Mouse (Mus musculus): Measurements from ENCODE around the gene Atp6ap1l.
"Not testable (repeated sequence)": the region's sequence is repeated elsewhere in the genome, so short reads cannot be mapped to it uniquely, and the experiment has no call there.

Gene Atp6ap1l

DNA sequence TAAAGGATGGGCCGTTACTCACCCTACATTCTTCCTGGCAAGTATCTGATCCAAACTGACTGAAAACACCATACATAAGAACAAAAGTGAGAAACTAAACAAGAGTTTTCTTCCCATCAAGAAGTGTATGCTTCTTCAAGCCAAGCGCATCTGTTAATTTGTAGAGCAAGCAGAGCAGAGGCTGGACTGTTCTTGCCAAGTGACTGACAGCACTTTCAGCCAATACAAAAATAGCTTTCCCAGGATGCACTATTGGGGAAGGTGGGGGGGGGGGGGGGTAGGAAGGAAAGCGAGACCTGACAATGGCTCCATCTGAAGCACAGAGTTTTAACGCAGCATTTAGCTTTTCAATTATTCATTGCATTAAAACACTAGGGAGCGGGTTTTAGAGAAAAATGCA, at the start of gene Atp6ap1l:
Gene Atp6ap1l, minus strand, starts transcription at position 180 of the 400 bp plus-strand sequence.
- DNase-seq: no peak

- DNase-seq: no peak
These were observed 34.4 kb upstream of the Atp6ap1l start for GRCm38 (mm10) chr13:90939600-90939999.

- DNase-seq: peak; percentile 86
These were observed 34.0 kb upstream of the Atp6ap1l start for GRCm38 (mm10) chr13:90939192-90939591.

GRCm38 (mm10) chr13:90935852-90936251, 30.7 kb upstream of the Atp6ap1l start:
- no peak for DNase-seq

DNA sequence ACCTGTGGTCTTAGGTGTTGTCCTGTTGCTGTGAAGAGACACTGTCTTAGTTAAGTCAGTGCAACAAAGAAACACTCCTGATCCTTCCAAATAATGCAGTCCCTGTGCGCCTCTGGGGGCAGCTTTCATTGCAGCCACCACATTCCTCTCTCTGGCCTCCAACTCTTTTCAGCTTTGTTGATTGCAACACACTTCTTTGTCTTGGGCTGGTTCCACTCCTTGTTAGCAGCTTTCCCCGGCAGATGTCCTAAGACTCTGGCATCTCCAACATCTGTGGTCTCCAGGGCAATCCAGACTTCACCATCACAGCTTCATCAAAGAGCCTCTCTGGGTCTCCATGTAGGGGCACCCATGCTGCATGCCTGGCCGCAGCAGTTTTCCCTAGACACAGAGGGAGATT, 28.1 kb upstream of the Atp6ap1l start:
- DNase-seq: no peak

- peak; percentile 70 for DNase-seq
These were observed 24.7 kb upstream of the Atp6ap1l start for GRCm38 (mm10) chr13:90929847-90930246.

GRCm38 (mm10) chr13:90928266-90928665, 23.1 kb upstream of the Atp6ap1l start:
- not testable (repeated sequence) for DNase-seq

DNA sequence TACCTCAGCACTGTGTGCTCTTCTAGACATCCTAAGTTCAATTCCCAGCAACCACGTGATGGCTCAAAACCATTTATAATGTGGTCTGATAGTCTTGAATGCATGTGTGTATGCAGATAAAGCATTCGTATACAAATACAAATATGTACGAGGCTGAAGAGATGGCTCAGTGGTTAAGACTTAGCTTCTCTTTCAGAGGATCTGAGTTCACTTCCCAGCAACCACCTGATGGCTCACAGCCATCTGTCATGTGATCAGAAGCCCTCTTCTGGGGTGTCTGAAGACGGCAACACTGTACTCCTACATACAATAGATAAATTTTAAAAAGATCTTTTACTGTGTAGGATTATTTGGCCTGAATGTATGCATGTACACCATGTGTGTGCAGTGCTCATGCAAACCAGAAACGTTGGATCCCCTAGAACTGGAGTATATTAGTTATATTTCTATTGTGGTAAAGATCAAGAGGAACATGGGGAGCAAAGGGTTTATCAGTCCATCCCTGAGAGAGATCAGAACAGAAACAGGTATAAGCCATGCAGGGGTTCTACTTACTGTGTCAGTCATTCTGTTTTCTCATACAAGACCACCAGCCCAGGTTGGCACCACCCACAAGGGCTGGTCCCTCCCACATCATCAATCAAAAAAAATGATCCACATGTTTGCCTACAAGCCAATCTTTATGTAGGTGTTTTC, 21.9 kb upstream of the Atp6ap1l start:
- DNase-seq: no peak

DNA sequence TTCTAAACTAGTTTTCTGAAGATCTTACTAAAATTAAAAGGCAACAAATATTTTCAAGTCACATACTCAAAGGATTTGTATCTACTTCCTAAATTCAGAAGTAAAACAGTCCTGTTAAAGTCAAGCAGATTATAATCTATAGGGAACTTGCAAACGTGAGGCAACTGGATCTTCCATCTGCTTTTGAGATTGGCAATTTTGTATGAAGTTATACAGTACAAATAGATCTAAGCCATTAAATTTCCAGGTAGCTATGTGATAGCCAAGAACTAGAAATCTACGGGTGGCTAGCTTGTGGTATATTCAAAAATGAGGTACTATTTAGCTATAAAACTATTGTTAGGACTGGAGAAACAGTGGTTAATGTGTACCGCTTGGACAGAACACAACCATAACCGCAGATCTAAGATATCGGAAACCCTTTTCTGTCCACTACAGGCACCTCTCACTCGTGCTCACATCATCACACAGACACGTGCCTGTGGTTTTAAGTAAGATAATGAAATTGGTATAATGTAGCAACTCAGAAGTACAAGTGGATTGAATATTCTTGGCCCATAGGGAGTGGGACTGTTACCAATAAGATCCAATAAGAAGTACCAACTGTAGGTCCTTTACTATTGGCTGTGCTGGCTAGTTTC, 21.1 kb upstream of the Atp6ap1l start:
- DNase-seq: no peak

DNA sequence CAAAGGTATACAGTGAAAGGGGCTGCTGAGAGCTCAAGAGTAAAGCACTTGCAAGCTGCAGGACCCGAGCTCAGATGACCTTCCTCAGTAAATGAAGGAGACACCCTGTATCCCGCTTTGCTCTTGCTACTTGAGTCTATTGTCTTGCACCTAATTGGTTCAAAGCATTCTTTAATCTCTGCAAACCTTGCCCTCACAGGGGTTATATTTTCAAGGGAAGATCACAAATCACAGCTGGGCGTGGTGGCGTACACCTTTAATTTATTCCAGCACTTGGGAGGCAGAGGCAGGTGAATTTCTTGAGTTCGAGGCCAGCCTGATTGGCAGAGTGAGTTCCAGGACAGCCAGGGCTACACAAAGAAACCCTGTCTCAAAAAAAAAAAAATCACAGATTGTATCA, 20.0 kb upstream of the Atp6ap1l start:
- DNase-seq: no peak

- DNase-seq: no peak
These were observed 18.9 kb upstream of the Atp6ap1l start for GRCm38 (mm10) chr13:90924072-90924471.

DNA sequence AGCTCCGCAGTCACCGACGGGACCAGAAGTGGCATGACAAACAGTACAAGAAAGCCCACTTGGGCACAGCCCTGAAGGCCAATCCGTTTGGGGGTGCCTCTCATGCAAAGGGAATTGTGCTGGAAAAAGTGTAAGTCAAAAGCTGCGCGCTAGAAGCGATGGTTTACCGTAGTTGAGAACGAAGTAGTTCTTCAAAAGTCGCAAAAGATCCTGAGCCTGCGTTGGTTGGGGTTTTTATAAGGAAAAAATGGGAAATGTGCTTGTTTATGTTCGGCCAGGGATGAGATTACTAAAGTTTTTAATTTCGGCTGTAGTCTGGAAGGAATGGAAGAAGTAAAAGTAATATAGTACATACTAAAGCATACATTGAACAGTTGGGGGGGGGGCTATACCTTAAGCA, 18.5 kb upstream of the Atp6ap1l start:
- not testable (repeated sequence) for DNase-seq

DNA sequence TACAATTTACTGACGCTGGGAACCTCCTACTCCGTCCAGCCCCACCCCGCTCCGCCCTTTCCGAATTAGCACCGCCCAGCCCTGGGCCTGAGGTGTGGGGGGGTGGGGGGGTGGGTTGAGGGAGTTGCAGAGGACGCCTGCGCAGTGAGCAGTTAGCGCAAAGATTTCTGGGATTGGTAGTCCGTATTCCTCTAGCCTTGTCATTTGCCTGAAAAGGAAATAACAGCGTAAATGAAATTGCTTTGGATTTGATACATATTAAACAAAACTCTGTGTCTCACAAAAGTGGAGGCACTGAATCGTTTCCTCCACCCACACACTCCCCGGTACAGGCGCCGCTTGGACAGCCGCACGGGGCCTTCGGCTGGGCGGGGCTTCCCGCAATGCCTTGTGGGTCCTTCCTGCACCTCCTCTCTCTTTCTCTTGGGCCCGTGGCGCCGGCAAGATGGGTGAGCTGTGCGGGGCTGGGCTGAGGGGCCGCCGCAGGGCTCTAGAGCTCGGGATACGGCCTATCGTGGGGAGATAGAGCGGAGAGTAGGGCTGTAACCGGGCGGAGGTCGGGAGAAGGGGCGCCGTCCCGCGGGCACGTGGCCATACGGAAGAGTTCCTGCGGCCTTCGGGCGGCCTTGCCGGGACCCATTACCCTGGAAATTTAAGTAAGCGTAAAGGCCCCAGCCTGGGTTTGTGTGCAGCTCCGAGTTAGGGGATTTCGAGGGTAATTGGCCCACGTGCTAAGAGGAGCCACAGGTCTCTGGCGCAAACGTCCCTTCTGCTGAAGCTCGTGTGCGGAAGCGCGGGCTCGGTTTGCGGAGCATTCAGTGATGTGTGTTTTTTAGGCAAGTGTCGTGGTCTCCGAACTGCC, 17.8 kb upstream of the Atp6ap1l start, which contains the start of gene Rps23:
Gene Rps23, plus strand, starts transcription at position 208 of the 862 bp plus-strand sequence.
- peak; percentile 96 for DNase-seq

DNA sequence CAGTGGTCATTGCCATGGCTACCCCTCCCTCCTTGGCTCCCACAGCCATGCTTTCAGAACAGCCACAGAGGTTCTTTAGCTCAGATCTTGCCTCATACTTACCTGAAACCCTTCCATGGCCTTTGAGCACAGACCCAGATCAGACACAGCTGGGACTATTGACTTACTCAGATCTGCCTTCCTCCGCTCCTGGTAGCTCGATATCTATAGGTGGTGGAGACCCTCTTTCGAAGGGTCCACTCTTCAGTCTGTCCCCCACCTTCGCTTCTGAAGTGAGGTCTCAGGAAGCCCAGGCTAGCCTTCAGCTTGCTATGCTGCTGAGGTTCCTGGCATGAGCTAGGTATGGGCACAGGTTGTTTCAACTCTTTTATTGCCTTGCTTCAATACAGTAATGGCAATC, 9.6 kb upstream of the Atp6ap1l start:
- no peak for DNase-seq

GRCm38 (mm10) chr13:90913675-90914192, 8.6 kb upstream of the Atp6ap1l start:
- DNase-seq: no peak

DNA sequence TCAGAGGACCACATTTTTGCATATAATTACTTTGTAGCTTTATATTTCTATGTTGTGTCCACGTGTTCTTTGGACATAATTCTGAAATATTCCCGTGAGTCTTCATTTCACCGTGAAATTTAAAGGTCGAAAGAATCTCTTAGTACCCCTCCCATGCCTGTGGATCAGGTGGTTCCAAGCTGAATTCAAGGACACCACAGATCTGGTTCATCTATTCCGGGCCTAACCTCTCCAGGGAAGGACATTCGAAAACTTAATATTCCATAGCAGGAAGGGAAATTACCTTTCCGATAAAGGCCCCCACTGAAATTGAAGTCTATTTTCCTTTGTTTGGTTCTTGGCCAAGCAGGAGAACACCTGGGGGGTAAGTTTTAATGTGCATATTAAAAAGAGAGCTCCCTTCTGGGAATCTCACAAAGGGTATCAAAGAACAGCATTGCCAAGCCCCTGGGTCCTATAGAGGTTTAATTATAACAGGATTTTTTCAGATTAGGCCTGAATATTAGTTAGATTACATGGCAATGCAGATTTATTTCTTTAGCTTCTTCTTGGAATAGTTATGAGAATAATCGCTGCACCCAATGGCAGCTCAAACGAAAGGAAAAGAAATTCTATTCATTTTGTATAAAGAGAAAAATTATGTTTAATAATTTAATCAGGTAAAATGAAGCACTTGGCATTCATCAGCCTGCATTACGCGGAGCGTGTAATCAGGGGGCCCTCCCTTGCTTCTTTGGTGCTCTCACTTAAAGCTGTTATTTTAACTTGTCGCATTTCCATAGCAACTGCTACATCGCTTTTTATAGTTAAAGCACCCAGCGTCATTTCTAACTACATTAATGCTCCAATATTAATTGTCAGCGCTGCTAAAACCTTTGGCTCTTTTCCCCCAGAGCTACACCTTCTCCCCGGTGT, 7.9 kb upstream of the Atp6ap1l start:
- DNase-seq: no peak

DNA sequence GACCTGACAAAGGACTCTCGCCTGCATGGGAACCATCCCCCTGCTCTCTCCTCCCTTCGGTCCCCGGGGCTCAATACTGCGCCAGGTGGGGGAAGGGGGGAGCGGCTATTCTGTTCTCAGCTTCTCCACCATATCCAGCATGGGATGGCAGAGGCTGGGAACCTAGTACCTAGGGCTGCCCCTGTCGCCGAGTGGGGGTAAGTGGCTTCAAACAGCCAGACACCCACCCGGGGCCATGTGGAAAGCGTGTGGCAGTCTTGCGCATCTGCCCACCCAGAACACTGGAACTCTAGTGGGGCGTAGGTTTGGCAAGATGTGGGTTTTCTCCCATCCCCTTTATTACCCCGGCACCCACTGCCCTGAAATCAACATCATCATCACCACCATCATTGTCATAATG, 2.2 kb upstream of the Atp6ap1l start:
- DNase-seq: no peak

DNA sequence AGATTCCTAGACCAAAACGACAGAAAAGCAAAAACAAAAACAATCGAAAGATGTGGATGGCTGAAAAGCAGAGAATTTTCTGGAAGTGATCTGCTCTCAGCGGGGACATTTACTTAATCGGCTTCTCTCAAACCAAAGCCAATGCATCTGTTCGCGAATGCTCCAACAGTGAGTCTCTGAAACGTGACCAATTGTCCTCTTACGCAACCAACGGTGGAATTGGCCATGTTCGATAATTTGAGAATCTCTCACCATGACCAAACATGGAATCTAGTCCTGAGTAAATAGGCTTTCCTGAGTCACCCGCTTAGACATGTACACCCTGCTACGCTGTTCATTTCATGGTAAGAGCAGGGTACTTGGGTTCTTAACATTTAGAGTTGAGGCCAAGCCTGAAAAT, 8.3 kb downstream of the Atp6ap1l start:
- no peak for DNase-seq

GRCm38 (mm10) chr13:90896098-90896497, 9.1 kb downstream of the Atp6ap1l start:
- DNase-seq: no peak

GRCm38 (mm10) chr13:90894819-90895218, 10.3 kb downstream of the Atp6ap1l start:
- no peak for DNase-seq

- DNase-seq: no peak
These were observed 15.0 kb downstream of the Atp6ap1l start for GRCm38 (mm10) chr13:90890111-90890510.

DNA sequence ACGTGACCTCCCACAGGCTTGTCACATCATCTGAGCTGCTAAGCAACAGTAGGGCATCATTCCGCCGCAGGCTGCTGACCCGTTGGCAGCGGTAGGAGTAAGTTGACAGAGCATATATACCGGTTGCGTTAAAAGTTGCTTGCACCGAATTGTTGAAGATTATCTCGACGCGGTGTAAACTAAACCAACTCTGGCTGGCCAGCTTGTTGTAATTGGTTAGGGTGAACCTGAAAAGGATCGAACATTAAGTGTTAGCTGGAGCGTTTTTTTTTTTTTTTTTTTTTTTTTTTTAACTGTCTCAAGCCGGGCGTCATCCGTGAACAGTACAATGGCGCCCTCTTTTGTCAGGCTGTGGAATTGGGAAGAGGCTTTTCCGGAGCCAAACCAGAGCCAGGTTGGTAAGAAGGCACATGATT, 18.6 kb downstream of the Atp6ap1l start:
- DNase-seq: peak; percentile 76

Data from liver (tissue).